Mouse (Mus musculus): ENCODE measurements around the gene Nrxn3. TPM values are rescaled to one million over a fixed set of nuclear protein-coding genes. Genes with fewer than 3 reads are reported as not detected.

Gene Nrxn3
- polyA plus RNA-seq, 1 experiment from 2014 or later, result 96.7 TPM

- no peaks in the 10 kb centered on the region for H3K9me3 ChIP-seq (replicated peaks)
- no peak overlapping the region for H3K4me2 ChIP-seq
- H3K9ac ChIP-seq (replicated peaks), result no peak overlapping the region
- no peak overlapping the region for H3K4me3 ChIP-seq (replicated peaks)
- H3K4me1 ChIP-seq, result peaks cover 13% of the 10 kb centered on the region
- H3K27ac ChIP-seq (replicated peaks), result no peak overlapping the region
- no peak for ATAC-seq (ENCODE audit: low FRiP score)
- WGBS, result 45% methylated on average over 2 of the region's 2 CpGs
- H3K36me3 ChIP-seq, result no peaks in the 10 kb centered on the region
- H3K27me3 ChIP-seq (replicated peaks), result no peaks in the 10 kb centered on the region
Measured at GRCm38 (mm10) chr12:89765179-89765578, 1042.5 kb downstream of the Nrxn3 start.

GRCm38 (mm10) chr12:89788794-89789193 lies 1066.1 kb downstream of the Nrxn3 start:
- Histone ChIP-seq H3K4me2 (no peak overlapping the region), H3K4me1 (no peaks in the 10 kb centered on the region), H3K9ac (replicated peaks) (no peak overlapping the region), H3K4me3 (replicated peaks) (no peak overlapping the region), H3K27me3 (replicated peaks) (no peaks in the 10 kb centered on the region), H3K9me3 (replicated peaks) (no peaks in the 10 kb centered on the region), H3K27ac (replicated peaks) (no peak overlapping the region), H3K36me3 (no peaks in the 10 kb centered on the region)
- no peak for ATAC-seq (ENCODE audit: low FRiP score)
- WGBS, result 77% methylated on average over 3 of the region's 3 CpGs

- ATAC-seq (ENCODE audit: low FRiP score), result no peak
- H3K36me3 ChIP-seq, result no peaks in the 10 kb centered on the region
- 97% methylated on average over 1 of the region's 1 CpGs for WGBS
- no peaks in the 10 kb centered on the region for H3K27me3 ChIP-seq (replicated peaks)
- H3K9me3 ChIP-seq (replicated peaks), result no peaks in the 10 kb centered on the region
- no peak overlapping the region for H3K4me2 ChIP-seq
- no peak overlapping the region for H3K9ac ChIP-seq (replicated peaks)
- no peak overlapping the region for H3K4me3 ChIP-seq (replicated peaks)
- H3K27ac ChIP-seq (replicated peaks), result no peak overlapping the region
- H3K4me1 ChIP-seq, result no peaks in the 10 kb centered on the region
Measured at GRCm38 (mm10) chr12:89789981-89790380, 1067.3 kb downstream of the Nrxn3 start.

GRCm38 (mm10) chr12:89791829-89792228 lies 1069.2 kb downstream of the Nrxn3 start:
- Histone ChIP-seq H3K36me3 (no peaks in the 10 kb centered on the region), H3K9me3 (replicated peaks) (no peaks in the 10 kb centered on the region), H3K27me3 (replicated peaks) (no peaks in the 10 kb centered on the region), H3K9ac (replicated peaks) (no peak overlapping the region), H3K4me2 (no peak overlapping the region), H3K4me1 (no peaks in the 10 kb centered on the region), H3K27ac (replicated peaks) (no peak overlapping the region), H3K4me3 (replicated peaks) (no peak overlapping the region)
- ATAC-seq (ENCODE audit: low FRiP score), result no peak
- 88% methylated on average over 3 of the region's 3 CpGs for WGBS

GRCm38 (mm10) chr12:89794741-89795140 lies 1072.1 kb downstream of the Nrxn3 start:
- Histone ChIP-seq H3K4me1 (no peaks in the 10 kb centered on the region), H3K9ac (replicated peaks) (no peak overlapping the region), H3K4me3 (replicated peaks) (no peak overlapping the region), H3K27ac (replicated peaks) (no peak overlapping the region), H3K27me3 (replicated peaks) (no peaks in the 10 kb centered on the region), H3K36me3 (no peaks in the 10 kb centered on the region), H3K9me3 (replicated peaks) (no peaks in the 10 kb centered on the region), H3K4me2 (no peak overlapping the region)
- ATAC-seq (ENCODE audit: low FRiP score), result no peak
- WGBS, result 96% methylated on average over 6 of the region's 6 CpGs

DNA sequence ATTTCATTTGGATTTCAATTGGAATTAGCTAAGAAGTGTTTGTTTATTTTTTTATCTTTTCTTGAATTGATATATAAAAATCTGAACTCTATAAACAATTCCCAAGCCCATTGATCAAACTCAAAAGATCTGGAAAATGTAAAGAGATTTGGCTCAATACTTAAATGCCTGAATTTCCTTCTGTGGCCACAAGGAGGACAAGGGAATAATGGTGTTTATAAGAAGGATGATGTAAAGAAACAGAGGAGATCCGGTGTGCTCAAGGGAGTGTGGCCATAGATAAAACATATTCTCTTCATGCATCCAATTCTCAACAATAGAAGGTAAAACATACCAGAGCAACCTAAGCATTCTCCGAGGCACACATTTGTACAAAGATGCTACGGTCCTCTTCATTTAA lies 1085.5 kb downstream of the Nrxn3 start:
- Histone ChIP-seq H3K9ac (replicated peaks) (no peak overlapping the region), H3K4me3 (replicated peaks) (no peak overlapping the region), H3K36me3 (no peaks in the 10 kb centered on the region), H3K9me3 (replicated peaks) (no peaks in the 10 kb centered on the region), H3K27ac (replicated peaks) (no peak overlapping the region), H3K4me1 (peaks cover 20% of the 10 kb centered on the region), H3K27me3 (replicated peaks) (no peaks in the 10 kb centered on the region), H3K4me2 (no peak overlapping the region)
- 62% methylated on average over 3 of the region's 3 CpGs for WGBS
- ATAC-seq (ENCODE audit: low FRiP score), result no peak

DNA sequence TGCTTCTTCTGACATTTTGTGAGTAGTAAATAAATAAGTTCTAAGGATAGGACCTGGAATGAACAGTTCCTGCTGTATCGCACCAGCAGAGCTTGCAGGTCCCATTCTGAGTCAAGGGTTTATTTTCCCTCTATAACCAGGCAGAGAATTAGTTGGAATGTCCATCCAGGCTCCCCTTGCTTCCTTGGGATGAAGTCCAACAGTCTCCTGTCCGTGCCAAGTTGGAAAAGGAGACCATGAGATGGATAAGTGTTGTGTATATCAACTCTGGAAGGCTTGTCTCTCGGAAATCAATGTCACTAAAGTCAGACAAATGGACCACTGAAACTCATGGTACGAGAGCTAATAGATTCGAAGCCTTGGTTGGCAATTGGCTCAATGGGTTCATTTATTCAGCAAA lies 1087.5 kb downstream of the Nrxn3 start:
- no peak for ATAC-seq (ENCODE audit: low FRiP score)
- Histone ChIP-seq H3K4me1 (peaks cover 24% of the 10 kb centered on the region), H3K27ac (replicated peaks) (no peak overlapping the region), H3K27me3 (replicated peaks) (no peaks in the 10 kb centered on the region), H3K36me3 (no peaks in the 10 kb centered on the region), H3K4me3 (replicated peaks) (no peak overlapping the region), H3K4me2 (no peak overlapping the region), H3K9me3 (replicated peaks) (no peaks in the 10 kb centered on the region), H3K9ac (replicated peaks) (no peak overlapping the region)
- 90% methylated on average over 5 of the region's 5 CpGs for WGBS

DNA sequence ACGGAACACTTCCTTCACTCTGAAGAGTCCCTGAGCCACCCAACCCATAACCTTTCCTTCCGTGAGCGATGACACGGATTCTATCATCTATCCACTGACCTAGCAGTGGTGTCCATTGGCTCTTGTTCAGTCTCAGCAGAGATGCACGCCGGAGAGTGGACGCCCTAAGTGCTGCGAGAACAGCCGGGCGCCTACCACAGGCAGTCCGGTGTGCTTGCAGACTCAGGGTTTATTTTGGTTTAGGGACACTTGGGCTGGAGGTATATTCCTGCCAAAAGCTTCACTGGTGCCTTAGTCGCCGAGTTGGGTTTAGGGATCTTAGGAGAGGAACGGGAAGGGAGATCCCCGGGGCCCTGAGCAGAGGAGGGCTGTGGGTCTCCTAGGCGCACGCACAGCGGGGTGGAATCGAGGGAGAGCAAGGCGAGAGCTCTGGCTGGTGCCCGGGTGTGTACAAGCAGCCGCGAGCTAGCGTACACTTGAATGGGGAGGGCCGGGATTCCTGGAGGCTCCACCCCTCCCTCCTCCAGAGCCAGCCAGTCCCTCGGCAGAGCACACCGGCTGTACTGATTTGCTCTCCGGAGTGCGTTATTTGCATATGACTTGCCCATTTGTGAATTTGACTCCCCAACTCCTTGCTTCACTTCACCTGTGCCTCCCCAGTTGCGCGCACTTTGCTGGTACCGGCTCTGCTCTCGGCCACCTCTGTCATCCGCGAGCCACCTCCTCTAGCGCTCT lies 1089.3 kb downstream of the Nrxn3 start:
- Histone ChIP-seq H3K4me3 (replicated peaks) (peak overlapping the region; percentile 55), H3K9me3 (replicated peaks) (no peaks in the 10 kb centered on the region), H3K36me3 (no peaks in the 10 kb centered on the region), H3K4me2 (peak overlapping the region; percentile 92), H3K27ac (replicated peaks) (peak overlapping the region; percentile 80), H3K9ac (replicated peaks) (peak overlapping the region; percentile 62), H3K27me3 (replicated peaks) (no peaks in the 10 kb centered on the region), H3K4me1 (peaks cover 33% of the 10 kb centered on the region)
- under 1% methylated on average over 36 of the region's 36 CpGs for WGBS
- ATAC-seq (ENCODE audit: low FRiP score), result peak; percentile 94

DNA sequence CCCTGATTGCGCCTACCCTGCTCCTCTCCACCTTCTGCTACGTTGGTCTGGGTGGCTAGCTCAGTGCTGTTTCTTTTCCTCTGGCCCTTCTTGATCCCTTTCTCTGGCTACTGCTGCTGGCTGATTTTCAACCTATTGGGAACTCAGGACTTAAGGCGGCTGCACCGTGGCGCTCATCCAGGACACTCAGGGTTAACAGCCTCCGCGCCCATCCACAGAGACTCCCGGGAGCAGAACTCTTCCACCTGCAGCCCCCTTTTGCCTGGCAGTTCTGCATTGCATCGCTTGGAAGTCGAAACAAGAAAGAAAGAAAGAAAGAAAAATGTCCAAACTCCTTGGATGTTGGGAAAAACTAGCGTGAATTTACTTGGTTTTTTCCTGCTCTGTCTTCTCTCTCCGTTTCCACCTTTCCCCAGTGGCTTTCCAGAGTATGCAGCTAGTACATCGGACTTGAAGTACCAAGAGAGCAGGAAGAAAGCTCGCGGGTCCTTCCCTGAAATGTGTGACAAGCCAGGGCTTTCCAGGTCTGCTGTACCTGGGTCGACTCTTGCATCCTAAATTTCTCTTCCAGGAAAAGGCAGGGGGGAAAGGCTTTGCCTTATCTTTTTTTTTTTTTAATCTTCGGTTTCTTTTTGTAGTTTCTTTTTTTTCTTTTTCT lies 1090.0 kb downstream of the Nrxn3 start:
- Histone ChIP-seq H3K36me3 (no peaks in the 10 kb centered on the region), H3K4me3 (replicated peaks) (peak overlapping the region; percentile 55), H3K27ac (replicated peaks) (peak overlapping the region; percentile 80), H3K27me3 (replicated peaks) (no peaks in the 10 kb centered on the region), H3K4me1 (peaks cover 40% of the 10 kb centered on the region), H3K9ac (replicated peaks) (peak overlapping the region; percentile 62), H3K4me2 (peak overlapping the region; percentile 92), H3K9me3 (replicated peaks) (no peaks in the 10 kb centered on the region)
- ATAC-seq (ENCODE audit: low FRiP score), result peak; percentile 40; the same call in 1 of the 2 replicates
- 2% methylated on average over 17 of the region's 17 CpGs for WGBS

- Histone ChIP-seq H3K4me1 (peaks cover 44% of the 10 kb centered on the region), H3K4me2 (peak overlapping the region; percentile 92), H3K9ac (replicated peaks) (peak overlapping the region; percentile 62), H3K27me3 (replicated peaks) (no peaks in the 10 kb centered on the region), H3K27ac (replicated peaks) (peak overlapping the region; percentile 48), H3K9me3 (replicated peaks) (no peaks in the 10 kb centered on the region), H3K4me3 (replicated peaks) (peak overlapping the region; percentile 55), H3K36me3 (no peaks in the 10 kb centered on the region)
- no peak for ATAC-seq (ENCODE audit: low FRiP score)
- 8% methylated on average over 13 of the region's 13 CpGs for WGBS
Measured at GRCm38 (mm10) chr12:89813294-89813693, 1090.6 kb downstream of the Nrxn3 start.

GRCm38 (mm10) chr12:89813718-89814117 lies 1091.0 kb downstream of the Nrxn3 start:
- Histone ChIP-seq H3K4me1 (peaks cover 44% of the 10 kb centered on the region), H3K4me2 (peak overlapping the region; percentile 92), H3K36me3 (no peaks in the 10 kb centered on the region), H3K27me3 (replicated peaks) (no peaks in the 10 kb centered on the region), H3K4me3 (replicated peaks) (peak overlapping the region; percentile 55), H3K27ac (replicated peaks) (peak overlapping the region; percentile 48), H3K9ac (replicated peaks) (peak overlapping the region; percentile 62), H3K9me3 (replicated peaks) (no peaks in the 10 kb centered on the region)
- 63% methylated on average over 5 of the region's 5 CpGs for WGBS
- no peak for ATAC-seq (ENCODE audit: low FRiP score)

DNA sequence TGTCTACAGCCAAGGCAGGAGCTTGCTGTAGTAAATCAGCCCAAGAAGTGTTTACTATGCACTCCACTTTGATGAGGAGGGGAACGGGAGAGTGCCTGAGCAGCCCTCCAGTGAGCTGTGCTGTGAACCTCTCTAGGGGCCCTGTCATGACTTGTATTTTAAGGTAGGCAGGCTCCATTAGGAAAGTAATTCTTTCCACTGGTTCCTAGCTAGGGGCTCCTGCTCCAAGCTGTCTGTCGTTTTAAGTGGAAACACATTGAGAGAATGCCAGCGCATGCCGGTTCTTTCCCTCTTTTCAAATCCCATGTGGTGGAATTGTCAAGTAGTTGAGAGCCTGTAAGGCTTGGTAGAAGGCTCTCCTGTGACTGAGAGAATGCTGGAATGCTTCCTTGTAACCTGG lies 1091.9 kb downstream of the Nrxn3 start:
- Histone ChIP-seq H3K4me1 (peaks cover 44% of the 10 kb centered on the region), H3K4me3 (replicated peaks) (peak overlapping the region; percentile 55), H3K4me2 (peak overlapping the region; percentile 92), H3K27me3 (replicated peaks) (no peaks in the 10 kb centered on the region), H3K9me3 (replicated peaks) (no peaks in the 10 kb centered on the region), H3K9ac (replicated peaks) (no peak overlapping the region), H3K27ac (replicated peaks) (peak overlapping the region; percentile 48), H3K36me3 (no peaks in the 10 kb centered on the region)
- 32% methylated on average over 4 of the region's 4 CpGs for WGBS
- no peak for ATAC-seq (ENCODE audit: low FRiP score)

Measured in neural tube, embryonic 15.5 days (tissue).